Mouse (Mus musculus): ENCODE results near the gene Prkag2.
"Not testable (repeated sequence)": the region's sequence is repeated elsewhere in the genome, so short reads cannot be mapped to it uniquely, and the experiment has no call there.

The Prkag2 gene

GRCm38 (mm10) chr5:24861449-24861930, 239.0 kb downstream of the Prkag2 start:
- DNase-seq = no peak

DNA sequence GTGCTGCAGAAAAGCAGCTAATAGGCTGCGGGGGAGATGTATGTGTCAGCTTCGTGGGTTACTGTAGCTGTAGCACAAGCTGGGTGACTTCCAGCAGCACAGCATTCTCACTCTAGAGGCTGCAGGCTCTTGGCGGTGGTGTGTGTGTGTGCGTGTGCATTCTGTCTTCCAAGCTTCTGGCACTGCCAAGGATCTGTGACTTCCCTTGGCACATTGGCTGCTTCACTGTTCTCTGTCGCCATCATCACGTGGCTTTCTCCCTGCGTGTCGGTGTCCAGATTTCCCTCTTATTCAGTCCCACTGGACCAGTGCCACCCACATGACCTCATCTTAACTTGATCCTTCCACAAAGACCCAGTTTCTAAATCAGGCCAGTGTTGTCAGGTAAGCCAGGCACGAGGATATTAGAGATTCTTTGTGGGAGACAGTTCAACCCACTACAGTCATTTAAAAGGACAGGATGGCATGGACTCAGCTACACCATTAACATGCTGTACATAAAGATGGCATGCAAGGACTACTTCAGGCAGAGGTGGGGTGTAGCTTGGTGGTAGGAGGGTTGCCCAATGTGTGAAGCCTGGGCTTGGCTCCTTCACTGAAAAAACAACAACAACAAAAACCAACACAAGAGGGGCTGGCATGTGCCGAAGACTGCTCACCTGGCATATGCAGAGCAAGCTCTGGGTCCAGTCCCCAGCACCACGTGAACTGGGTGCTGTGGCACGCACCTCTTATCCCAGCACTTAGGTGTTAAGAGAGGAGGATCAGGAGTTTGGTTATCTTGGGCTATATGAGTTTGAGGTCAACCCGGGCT, 239.6 kb downstream of the Prkag2 start:
- peak; percentile 95 for DNase-seq

GRCm38 (mm10) chr5:24859771-24860540, 240.5 kb downstream of the Prkag2 start:
- DNase-seq = no peak

DNA sequence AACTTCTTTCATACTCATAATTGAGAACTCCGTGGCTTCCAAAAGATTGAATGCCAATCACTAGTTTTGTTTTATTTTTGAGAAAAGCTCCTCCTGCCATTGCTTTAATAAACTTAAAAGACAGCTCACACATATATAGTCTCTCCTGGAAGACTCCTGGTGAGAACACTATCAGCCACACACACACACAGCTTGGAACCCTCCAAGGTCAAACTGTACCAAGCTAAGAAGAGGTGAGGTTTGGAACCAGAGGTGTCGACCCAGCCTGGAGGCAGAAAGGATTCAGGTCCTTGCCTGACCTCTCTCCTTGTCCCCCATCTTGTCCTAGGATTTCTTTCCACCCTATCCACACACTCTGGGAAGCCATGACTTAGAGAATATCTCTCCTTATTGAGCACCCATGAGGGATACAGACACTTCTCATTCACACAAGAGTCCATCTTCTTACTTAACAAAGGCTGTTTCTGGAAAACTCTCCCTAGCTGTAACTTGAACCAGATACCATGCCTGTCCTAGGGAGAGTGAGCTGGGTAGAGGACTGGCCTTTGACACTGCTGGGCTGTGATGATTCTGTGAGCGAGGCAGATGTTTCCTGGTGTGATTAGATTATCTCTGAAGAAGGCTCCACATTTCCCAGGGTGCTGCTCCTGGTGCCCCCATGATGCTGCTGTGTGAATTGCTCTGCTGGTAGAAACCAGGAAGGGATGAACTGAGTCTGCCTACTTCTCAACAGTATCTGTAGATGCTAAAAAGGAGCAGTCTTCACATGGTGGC, 245.4 kb downstream of the Prkag2 start:
- no peak for DNase-seq

DNA sequence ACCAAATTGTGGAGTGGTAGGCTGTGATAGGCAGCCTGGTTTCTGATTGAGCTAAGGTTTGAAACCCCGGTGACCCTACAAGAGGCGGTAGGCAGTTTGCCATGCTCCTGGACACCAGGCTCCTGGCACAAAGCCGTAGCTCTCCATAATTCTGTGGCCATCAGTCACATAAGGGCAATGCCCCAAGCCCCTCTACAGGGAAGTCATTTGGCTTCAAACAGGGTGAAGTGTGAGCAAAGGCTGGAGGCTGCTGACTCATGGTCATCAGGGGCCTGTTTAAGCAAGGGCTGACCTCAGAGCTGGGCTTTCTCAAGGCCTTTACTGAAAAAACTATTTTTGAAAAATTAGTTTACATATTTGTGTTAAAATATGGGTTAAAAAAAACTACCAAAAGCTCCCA, 246.2 kb downstream of the Prkag2 start:
- DNase-seq = no peak

GRCm38 (mm10) chr5:24848261-24848660, 252.2 kb downstream of the Prkag2 start:
- not testable (repeated sequence) for DNase-seq

DNA sequence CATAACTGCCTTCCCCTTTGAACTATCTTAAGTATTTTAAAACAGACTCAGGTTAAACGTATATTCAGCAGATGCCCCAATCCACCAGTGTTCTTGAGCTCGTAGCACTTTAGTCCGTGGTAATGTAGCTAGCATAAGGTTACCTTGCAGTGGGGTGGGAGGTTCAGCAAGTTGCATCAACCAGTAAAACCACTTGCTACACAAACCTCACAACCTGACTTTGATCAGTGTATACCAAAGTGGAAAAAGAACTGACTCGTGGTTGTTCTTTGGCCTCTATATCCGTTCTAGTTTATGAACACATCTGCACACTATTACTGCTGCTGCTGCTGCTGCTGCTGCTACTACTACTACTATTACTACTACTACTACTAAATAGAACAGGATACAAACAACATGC, 256.6 kb downstream of the Prkag2 start:
- DNase-seq = no peak

DNA sequence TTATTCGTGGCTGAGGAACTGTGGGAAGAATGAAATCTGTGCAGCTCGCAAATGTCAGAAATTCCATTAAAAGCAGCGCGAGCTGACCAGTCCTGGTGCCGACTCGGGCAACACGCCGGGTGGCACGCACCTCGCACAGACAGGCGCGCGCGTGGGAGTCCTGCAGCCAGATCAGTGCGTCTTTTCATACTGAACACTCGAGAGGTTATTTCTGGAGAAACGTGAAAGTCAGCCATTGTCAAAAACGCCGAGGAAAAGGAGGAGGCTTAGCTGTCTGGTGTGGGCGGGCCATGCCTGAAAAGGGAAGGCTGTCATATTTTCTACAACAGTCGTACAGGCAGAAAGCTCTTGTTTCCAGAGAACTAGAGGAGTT, 257.4 kb downstream of the Prkag2 start:
- DNase-seq = no peak

DNA sequence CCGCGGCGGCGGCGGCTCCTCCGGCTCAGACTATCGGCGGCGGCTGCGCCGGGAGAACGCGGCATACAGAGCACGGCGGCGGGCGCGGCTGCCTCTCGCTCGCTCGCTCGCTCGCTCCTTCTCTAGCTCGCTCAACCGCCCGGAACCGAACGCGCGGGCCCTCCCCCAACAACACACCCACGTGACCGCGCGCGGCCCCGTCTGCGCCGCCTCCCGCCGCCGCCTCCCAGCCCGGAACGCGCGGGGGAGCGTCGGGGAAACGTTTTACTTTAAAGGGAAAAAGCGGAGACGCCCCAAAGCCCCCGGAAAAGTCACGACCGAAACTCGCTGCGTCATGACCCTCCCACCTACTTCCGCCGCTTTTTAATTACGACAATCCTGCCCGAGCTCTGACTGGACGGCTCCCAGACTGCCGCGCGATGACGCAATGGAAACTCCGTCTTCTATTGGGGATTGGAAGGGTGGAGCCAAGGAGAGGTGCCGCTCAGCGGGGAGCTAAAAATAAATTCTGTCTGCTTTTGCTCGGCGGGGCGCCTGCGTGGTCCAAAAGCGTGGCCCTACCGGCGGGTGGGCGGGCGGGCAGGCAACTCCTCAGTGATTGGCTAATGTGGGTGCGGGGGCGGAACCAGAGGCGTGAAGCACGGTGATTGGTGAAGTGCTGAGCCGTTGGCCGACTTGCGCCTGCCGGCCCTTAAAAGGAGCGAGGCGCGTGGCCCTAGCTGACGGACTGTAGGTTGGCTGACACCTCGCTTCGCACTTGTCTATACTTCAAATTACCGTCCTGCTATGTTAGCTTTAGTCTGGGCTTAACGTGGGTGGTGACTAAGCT, 258.0 kb downstream of the Prkag2 start, which contains the start of gene Rheb:
Gene Rheb, minus strand, starts transcription at position 351 of the 829 bp plus-strand sequence.
- DNase-seq = peak; percentile 100

- no peak for DNase-seq
These were observed 258.7 kb downstream of the Prkag2 start for GRCm38 (mm10) chr5:24841662-24842273.

GRCm38 (mm10) chr5:24840975-24841431, 259.4 kb downstream of the Prkag2 start:
- DNase-seq = peak; percentile 35

DNA sequence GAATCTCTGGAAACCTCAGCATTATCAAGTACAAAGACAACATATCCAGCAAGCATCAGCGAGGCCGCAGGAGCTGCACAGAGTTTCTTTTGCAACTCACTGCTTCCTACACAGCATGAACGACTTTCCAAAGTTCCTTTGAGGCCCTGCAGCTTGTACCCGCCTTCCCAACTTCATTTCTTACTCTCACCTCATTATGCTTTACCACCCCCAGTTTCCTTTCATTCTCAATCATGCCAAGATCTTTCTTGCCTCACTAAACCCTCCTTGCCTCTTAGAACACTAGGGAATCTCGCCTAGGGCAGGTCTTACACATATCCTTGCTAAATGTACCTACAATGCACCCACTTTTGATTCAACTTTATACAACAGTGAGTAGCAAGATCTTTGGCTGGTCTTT, 266.0 kb downstream of the Prkag2 start:
- no peak for DNase-seq

DNA sequence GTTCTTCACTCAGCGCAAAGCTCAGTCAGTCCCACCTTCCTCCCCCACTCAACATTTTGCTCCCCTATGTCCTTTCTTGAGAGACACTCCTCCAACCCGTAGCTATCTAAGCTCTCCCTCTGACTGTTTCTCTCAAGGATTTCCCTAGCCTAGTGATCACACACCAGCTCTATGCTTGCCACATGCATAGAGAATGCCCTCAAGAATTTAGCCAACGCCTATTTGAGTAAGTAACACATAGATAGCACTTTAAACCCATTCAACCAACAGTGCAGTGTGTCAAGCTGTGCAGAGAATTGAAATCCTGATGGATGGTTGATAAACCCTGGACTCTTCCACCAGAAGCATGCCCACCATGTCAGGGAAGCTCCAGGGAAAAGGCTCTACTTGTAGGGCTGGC, 268.5 kb downstream of the Prkag2 start:
- no peak for DNase-seq

GRCm38 (mm10) chr5:24828446-24828845, 272.0 kb downstream of the Prkag2 start:
- DNase-seq = no peak

- no peak for DNase-seq
These were observed 273.3 kb downstream of the Prkag2 start for GRCm38 (mm10) chr5:24827173-24827572.

GRCm38 (mm10) chr5:24826056-24826770, 274.2 kb downstream of the Prkag2 start:
- no peak for DNase-seq

GRCm38 (mm10) chr5:24825365-24826055, 274.9 kb downstream of the Prkag2 start:
- peak; percentile 28 for DNase-seq

GRCm38 (mm10) chr5:24823864-24824405, 276.5 kb downstream of the Prkag2 start:
- DNase-seq = no peak

GRCm38 (mm10) chr5:24822781-24823180, 277.7 kb downstream of the Prkag2 start:
- peak; percentile 53 for DNase-seq

GRCm38 (mm10) chr5:24822231-24822630, 278.2 kb downstream of the Prkag2 start:
- DNase-seq = not testable (repeated sequence)
